ENCODE assay signal across 8 mouse cellular contexts in genomic region chr1:92830626-92831187, GRCm38 (mm10). TPM values are rescaled to one million over a fixed set of nuclear protein-coding genes. Genes with fewer than 3 reads are reported as not detected.
A peak's percentile ranks its signal among the peaks of the same experiment; 100 is the strongest.
DNase-seq lines count a peak whose midpoint lies in the region; ATAC-seq and TF ChIP-seq lines count a peak whose summit lies in the region.

No protein-coding gene starts in this region.

- no peak for DNase-seq in lung, postnatal 4 days
- DNase-seq in forebrain, embryonic 10.5 days (ENCODE audit: extremely low spot score, low spot score) = no peak
- no peak for DNase-seq in limb, embryonic 11.5 days (ENCODE audit: low spot score)
- no peak for DNase-seq in layer of hippocampus, adult 9-11 months
- DNase-seq in urinary bladder, postnatal 10 days (ENCODE audit: low spot score) = no peak
- no peak for DNase-seq in thymus, postnatal 0 days (ENCODE audit: low spot score)

- peaks cover 25% of the 10 kb centered on the region for H3K4me1 ChIP-seq in lung, embryonic 15.5 days
- H3K4me1 ChIP-seq in forebrain, embryonic 10.5 days = peaks cover 49% of the 10 kb centered on the region
- H3K4me1 ChIP-seq in limb, embryonic 11.5 days (ENCODE audit: control insufficient read depth, insufficient read depth, low read length) = peaks cover 22% of the 10 kb centered on the region
- H3K4me1 ChIP-seq in small intestine, adult 2 months (ENCODE audit: control insufficient read depth, insufficient read depth, insufficient read length, low read length) = peaks cover 5% of the 10 kb centered on the region; the same call in 1 of the 2 replicates

- TF ChIP-seq POLR2A in small intestine, adult 2 months (IDR thresholded peaks at IDR 0.05; ENCODE audit: low read depth, low read length) = no peak

- H3K27me3 ChIP-seq in lung, embryonic 15.5 days = peaks cover 29% of the 10 kb centered on the region
- peaks cover 33% of the 10 kb centered on the region for H3K27me3 ChIP-seq in forebrain, embryonic 10.5 days (ENCODE audit: poor library complexity, severe bottlenecking)
- no peaks in the 10 kb centered on the region for H3K27me3 ChIP-seq in limb, embryonic 11.5 days (ENCODE audit: control insufficient read depth, insufficient read depth, low read length)
- H3K27me3 ChIP-seq in small intestine, adult 2 months (ENCODE audit: control insufficient read depth, insufficient read depth, low read length) = peaks cover 21% of the 10 kb centered on the region

- no peak for ATAC-seq in lung, embryonic 15.5 days (ENCODE audit: borderline replicate concordance, extremely low read depth, low FRiP score, low TSS enrichment)
- no peak for ATAC-seq in limb, embryonic 11.5 days (ENCODE audit: insufficient number of reproducible peaks, low FRiP score, low TSS enrichment, low read depth)

- no peaks in the 10 kb centered on the region for H3K36me3 ChIP-seq in lung, embryonic 15.5 days
- peaks cover 22% of the 10 kb centered on the region for H3K36me3 ChIP-seq in forebrain, embryonic 10.5 days (replicated peaks)
- no peaks in the 10 kb centered on the region for H3K36me3 ChIP-seq in limb, embryonic 11.5 days (ENCODE audit: control insufficient read depth, insufficient read depth, low read length)
- H3K36me3 ChIP-seq in small intestine, adult 2 months (ENCODE audit: control insufficient read depth, insufficient read depth, low read length) = no peaks in the 10 kb centered on the region

- H3K4me3 ChIP-seq in lung, embryonic 15.5 days = peak overlapping the region; percentile 68
- H3K4me3 ChIP-seq in forebrain, embryonic 10.5 days = peak overlapping the region; percentile 95
- peak overlapping the region; percentile 93 for H3K4me3 ChIP-seq in limb, embryonic 11.5 days (ENCODE audit: low read depth, low read length)
- H3K4me3 ChIP-seq in small intestine, adult 2 months (ENCODE audit: low read depth, low read length) = peak overlapping the region; percentile 46

- no peaks in the 10 kb centered on the region for H3K9me3 ChIP-seq in lung, embryonic 15.5 days
- no peaks in the 10 kb centered on the region for H3K9me3 ChIP-seq in forebrain, embryonic 10.5 days
- no peaks in the 10 kb centered on the region for H3K9me3 ChIP-seq in limb, embryonic 11.5 days (ENCODE audit: control insufficient read depth, low read length)

- H3K4me2 ChIP-seq in lung, embryonic 15.5 days = peak overlapping the region; percentile 92
- H3K4me2 ChIP-seq in limb, embryonic 11.5 days (ENCODE audit: low read depth, severe bottlenecking) = peak overlapping the region; percentile 63

- no peak overlapping the region for H3K27ac ChIP-seq in lung, embryonic 15.5 days
- H3K27ac ChIP-seq in forebrain, embryonic 10.5 days = peak overlapping the region; percentile 99
- H3K27ac ChIP-seq in limb, embryonic 11.5 days (replicated peaks; ENCODE audit: low read depth, low read length) = peak overlapping the region; percentile 93
- no peak overlapping the region for H3K27ac ChIP-seq in small intestine, adult 2 months (ENCODE audit: insufficient read depth, low read depth, low read length)

- no peak overlapping the region; the same call in 1 of the 2 replicates for H3K9ac ChIP-seq in lung, embryonic 15.5 days
- H3K9ac ChIP-seq in limb, embryonic 11.5 days (ENCODE audit: low read length) = peak overlapping the region; percentile 97; the same call in 1 of the 2 replicates

- WGBS in lung, embryonic 15.5 days = 7% methylated on average over 13 of the region's 13 CpGs
- WGBS in forebrain, embryonic 10.5 days = 6% methylated on average over 13 of the region's 13 CpGs
- WGBS in limb, embryonic 11.5 days = 7% methylated on average over 13 of the region's 13 CpGs
- 9% methylated on average over 13 of the region's 13 CpGs for WGBS in small intestine, adult 2 months

- no peak for TF ChIP-seq CTCF in small intestine, adult 2 months (IDR thresholded peaks at IDR 0.05; ENCODE audit: extremely low read depth, insufficient read length, insufficient replicate concordance, low read depth, low read length)

RNA-seq across cellular contexts. Expression of gene Gpc1, which starts 0.7 kb away (rescaled TPM):
- 34.2 and 35.1 TPM in 2 replicates for polyA plus RNA-seq in lung, embryonic 15.5 days (2015; fragmentation: Nextera tagmentation; extraction: Ambion mirVana)
- 95.2 and 99.2 TPM in 2 replicates for polyA plus RNA-seq in forebrain, embryonic 10.5 days (2016; fragmentation: Nextera tagmentation; extraction: Ambion mirVana)
- polyA plus RNA-seq in limb, embryonic 11.5 days (2014; fragmentation: Nextera tagmentation; extraction: Ambion mirVana) = 51.7 and 56.6 TPM in 2 replicates
- 6.8 and 8.4 TPM in 2 replicates for polyA plus RNA-seq in small intestine, adult 2 months (2012; rRNA removed)
- 24.3 and 25.9 TPM in 2 replicates for polyA plus RNA-seq in thymus, postnatal 0 days (2015; fragmentation: Nextera tagmentation; extraction: Ambion mirVana)

Comparison
In these comparisons a context has a peak if more than half of its experiments do, and no peak if none do; other contexts are left out.
1. H3K27ac ChIP-seq: peak in forebrain, embryonic 10.5 days (single experiment) and limb, embryonic 11.5 days (single experiment); none in lung, embryonic 15.5 days (single experiment) and small intestine, adult 2 months (single experiment).
2. Peak in every context shown above with its lines, with median percentiles within 50 percentile points of each other: H3K4me3 ChIP-seq.